Mouse (Mus musculus) stomach, embryonic 15.5 days (tissue): Measurements from ENCODE around the gene Iars2. TPM values are rescaled to one million over a fixed set of nuclear protein-coding genes. Genes with fewer than 3 reads are reported as not detected.

Experiments used
- ATAC-seq: fragments of 200-750 bp; cut with Nextera tagmentation; 2 replicates; pipeline ENCODE4 v1.8.0; 2017; ENCODE audit warnings: low read depth, moderate number of reproducible peaks, moderate TSS enrichment; ENCODE audit not compliant: insufficient read depth, low FRiP score
- H3K27ac ChIP-seq: fragments of 300-500 bp; sonication (generic); 2 replicates; pipeline ENCODE4 v1.5.1; 2015; ENCODE audit warnings: mild to moderate bottlenecking, inconsistent platforms
- H3K27me3 ChIP-seq: fragments of 300-500 bp; sonication (generic); replicated peaks from 2 replicates; pipeline ENCODE4 v1.6.1; 2015; ENCODE audit warnings: inconsistent platforms
- H3K36me3 ChIP-seq: fragments of 300-500 bp; sonication (generic); 2 replicates; pipeline ENCODE4 v1.6.1; 2015; ENCODE audit warnings: inconsistent platforms
- H3K4me1 ChIP-seq: fragments of 300-500 bp; sonication (generic); 2 replicates; pipeline ENCODE4 v1.6.1; 2015; ENCODE audit warnings: inconsistent platforms
- H3K4me2 ChIP-seq: fragments of 300-500 bp; sonication (generic); 2 replicates; pipeline ENCODE4 v1.6.1; 2015; ENCODE audit warnings: mild to moderate bottlenecking, inconsistent platforms
- H3K4me3 ChIP-seq: fragments of 300-500 bp; sonication (generic); replicated peaks from 2 replicates; pipeline ENCODE4 v1.5.1; 2015; ENCODE audit warnings: inconsistent platforms
- H3K9ac ChIP-seq: fragments of 300-500 bp; sonication (generic); 2 replicates; pipeline ENCODE4 v1.6.1; 2015; ENCODE audit warnings: inconsistent platforms
- H3K9me3 ChIP-seq: fragments of 300-500 bp; sonication (generic); 2 replicates; pipeline ENCODE4 v1.6.1; 2016; ENCODE audit warnings: inconsistent platforms
- WGBS: fragments of 180-500 bp; shearing (Covaris S2); methylation state at CpG from one replicate; pipeline ENCODE4 v1.1.7; 2015; 5-methylcytosine and 5-hydroxymethylcytosine counted together
- polyA plus RNA-seq: library from polyadenylated mRNA; unstranded; fragments of >200 nt; fragmentation: Nextera tagmentation; extraction: Ambion mirVana; gene quantifications from 2 replicates; pipeline ENCODE4 v1.2.1, GENCODE M21; 2015

Gene Iars2
- polyA plus RNA-seq = 35.5 and 39.7 TPM in 2 replicates

DNA sequence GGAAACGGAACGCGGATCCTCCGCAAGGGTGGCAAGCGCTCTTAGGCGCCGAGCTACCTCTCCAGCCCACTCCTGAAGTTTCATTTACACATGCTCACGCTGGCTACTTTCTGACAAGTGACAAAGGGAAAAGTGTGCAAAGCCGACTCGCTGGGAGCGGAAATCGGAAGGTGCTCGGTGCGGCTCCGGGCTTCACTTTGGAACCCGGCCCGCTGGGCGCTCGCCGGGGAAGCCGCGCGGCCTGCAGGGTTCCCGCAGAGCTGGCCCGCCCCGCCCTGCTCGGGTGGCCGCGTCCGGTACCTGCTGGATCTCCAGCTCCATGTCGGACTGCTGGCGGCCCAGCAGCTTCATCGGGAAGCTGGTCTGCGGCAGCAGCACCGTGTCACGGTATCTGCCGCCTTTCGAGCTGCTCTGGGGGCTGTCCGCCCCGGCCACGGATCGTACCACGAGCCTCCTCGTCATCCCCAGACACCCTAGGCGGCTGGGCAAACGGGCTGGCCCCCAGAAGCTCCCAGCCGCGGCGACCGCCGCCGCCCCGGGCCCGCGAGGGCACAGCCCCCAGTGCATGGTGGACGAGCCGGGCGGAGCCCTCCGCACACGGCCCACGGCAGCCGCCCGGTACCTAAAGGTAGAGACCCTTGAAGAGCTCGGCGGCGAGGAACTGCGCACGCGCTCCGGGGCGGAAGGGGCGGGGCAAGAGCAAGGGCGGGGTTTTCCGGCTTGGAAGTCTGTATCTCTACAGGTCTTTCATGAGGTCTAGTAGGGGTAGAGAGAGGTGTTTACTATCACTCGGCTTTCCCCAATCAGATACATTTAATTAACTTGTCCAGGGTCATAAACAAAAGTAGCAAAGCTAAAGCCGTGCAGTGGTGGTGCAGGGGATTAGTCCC, at the start of gene Iars2:
TSS of gene Iars2 (minus strand) at position 676 of the 890 bp plus-strand sequence.
- H3K4me3 ChIP-seq = peak within 1 kb of the TSS; percentile 74
- under 1% methylated on average over 76 of the region's 76 CpGs for WGBS
- H3K4me1 ChIP-seq = 0 out of 2 replicates have a peak, but pooled peaks cover 8% of the 10 kb centered on the region
- H3K9me3 ChIP-seq = no peaks in the 10 kb centered on the region
- no peaks in the 10 kb centered on the region for H3K27me3 ChIP-seq
- peak within 1 kb of the TSS; percentile 92 for H3K27ac ChIP-seq
- H3K36me3 ChIP-seq = peaks cover 12% of the 10 kb centered on the region
- H3K4me2 ChIP-seq = peak within 1 kb of the TSS; percentile 69
- peak; percentile 87 for ATAC-seq
- H3K9ac ChIP-seq = peak within 1 kb of the TSS; percentile 92

DNA sequence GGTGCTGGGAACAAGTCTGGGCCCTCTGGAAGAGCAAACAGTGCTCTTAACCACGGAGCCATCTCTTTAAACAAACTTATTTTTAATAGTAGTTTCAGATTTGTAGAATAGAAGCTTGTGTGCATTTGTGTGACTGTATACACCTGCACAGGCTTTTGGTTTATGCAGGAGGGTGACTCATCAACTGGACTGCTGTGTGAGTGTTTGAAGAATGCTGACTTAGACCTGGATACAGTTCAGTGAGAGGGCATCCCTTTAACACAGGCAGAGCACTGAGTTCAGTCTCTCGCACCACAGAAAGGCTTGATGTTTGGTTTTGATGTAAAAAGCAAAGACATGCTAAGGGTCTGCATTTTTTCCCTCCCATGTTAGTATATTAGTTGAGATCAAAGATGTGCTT, 48.2 kb upstream of the Iars2 start:
- no peak overlapping the region for H3K9ac ChIP-seq
- H3K27ac ChIP-seq = no peak overlapping the region
- 86% methylated on average over 2 of the region's 2 CpGs for WGBS
- no peak for ATAC-seq
- no peak overlapping the region for H3K4me2 ChIP-seq
- H3K9me3 ChIP-seq = no peaks in the 10 kb centered on the region
- no peaks in the 10 kb centered on the region for H3K27me3 ChIP-seq
- H3K36me3 ChIP-seq = peaks cover 44% of the 10 kb centered on the region
- H3K4me3 ChIP-seq = no peak overlapping the region
- no peaks in the 10 kb centered on the region for H3K4me1 ChIP-seq

DNA sequence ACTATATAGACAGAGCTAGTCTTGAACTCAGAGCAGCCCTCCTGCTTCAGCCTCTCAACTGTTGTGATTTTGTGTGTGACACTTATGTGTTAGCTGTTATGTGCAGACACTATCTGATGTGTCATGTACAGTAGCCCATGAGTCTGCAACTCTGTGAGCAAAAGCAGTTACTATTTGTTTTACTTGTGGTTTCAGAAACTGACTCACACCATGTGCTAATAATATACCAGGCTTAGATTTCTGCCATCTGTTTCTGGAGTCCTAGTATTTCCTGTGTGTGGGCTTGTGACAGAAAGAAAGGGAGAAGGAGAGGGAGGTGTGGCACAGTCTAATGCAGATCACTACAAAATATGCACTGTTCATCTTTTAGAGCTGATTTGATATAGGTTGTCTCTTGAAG, 47.2 kb upstream of the Iars2 start:
- H3K27me3 ChIP-seq = no peaks in the 10 kb centered on the region
- no peak overlapping the region for H3K9ac ChIP-seq
- peaks cover 41% of the 10 kb centered on the region for H3K36me3 ChIP-seq
- no peak overlapping the region for H3K4me2 ChIP-seq
- H3K4me1 ChIP-seq = no peaks in the 10 kb centered on the region
- no peak for ATAC-seq
- no peaks in the 10 kb centered on the region for H3K9me3 ChIP-seq
- H3K4me3 ChIP-seq = no peak overlapping the region
- no peak overlapping the region for H3K27ac ChIP-seq

DNA sequence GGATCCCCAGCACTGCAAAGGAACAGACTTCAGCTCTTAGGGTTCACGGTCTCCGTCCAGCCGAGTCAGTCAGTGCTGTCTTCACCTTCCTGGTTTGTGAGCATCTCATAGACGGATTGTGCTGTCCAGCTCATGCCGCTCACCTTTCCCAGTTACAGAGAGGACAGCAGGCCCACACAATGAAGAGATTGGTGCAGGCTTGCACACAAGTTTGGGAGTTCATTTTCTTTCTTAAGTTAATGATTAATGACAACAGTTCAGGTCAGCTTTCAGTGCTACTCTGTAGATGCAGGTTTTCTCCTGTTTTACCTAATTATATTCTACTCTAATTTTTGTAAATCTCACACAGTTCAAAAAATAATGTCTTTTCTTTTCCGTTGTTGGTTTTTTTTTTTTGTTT, 40.8 kb upstream of the Iars2 start:
- H3K9ac ChIP-seq = no peak overlapping the region
- no peaks in the 10 kb centered on the region for H3K27me3 ChIP-seq
- H3K4me2 ChIP-seq = no peak overlapping the region
- no peak overlapping the region for H3K4me3 ChIP-seq
- peaks cover 29% of the 10 kb centered on the region for H3K36me3 ChIP-seq
- H3K27ac ChIP-seq = no peak overlapping the region
- WGBS = 85% methylated on average over 6 of the region's 6 CpGs
- no peaks in the 10 kb centered on the region for H3K9me3 ChIP-seq
- no peak; the same call in 1 of the 2 replicates for ATAC-seq
- no peaks in the 10 kb centered on the region for H3K4me1 ChIP-seq

DNA sequence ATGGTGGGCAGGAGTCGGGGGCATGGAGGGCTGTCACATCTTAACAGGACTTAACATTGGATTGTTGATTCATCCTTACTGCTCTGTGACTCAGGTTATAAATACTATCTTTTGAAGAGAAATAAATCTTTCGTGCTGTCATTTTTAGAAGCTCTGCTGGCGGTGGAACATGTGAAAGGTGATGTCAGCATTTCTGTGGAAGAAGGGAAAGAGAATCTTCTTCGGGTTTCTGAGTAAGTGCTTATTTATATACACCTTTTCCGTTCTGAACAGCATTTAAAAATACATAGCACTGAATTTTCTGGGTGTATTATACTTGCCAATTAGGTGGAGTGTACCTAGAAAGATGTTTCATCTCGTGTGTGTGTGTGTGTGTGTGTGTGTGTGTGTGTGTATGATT, 38.2 kb upstream of the Iars2 start:
- no peak overlapping the region for H3K4me2 ChIP-seq
- ATAC-seq = no peak
- WGBS = 79% methylated on average over 6 of the region's 6 CpGs

DNA sequence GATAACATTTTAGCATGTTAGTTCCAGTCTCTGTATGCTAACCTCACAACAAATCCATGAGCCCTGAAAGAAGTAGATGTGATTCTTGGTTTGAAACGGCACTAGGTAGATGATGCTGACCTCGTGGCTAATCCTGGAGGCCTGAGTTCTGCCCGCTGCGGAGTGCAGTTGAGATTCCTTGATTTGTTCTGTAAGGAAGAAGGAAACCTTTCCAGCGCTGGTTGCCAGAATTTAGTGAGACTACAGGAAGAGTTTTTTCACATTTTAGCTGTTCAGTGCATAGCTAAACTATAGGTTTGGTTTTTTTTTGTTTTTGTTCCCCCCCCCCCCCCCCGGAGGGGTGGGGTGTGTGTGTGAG, 35.0 kb upstream of the Iars2 start:
- H3K4me2 ChIP-seq = peak overlapping the region; percentile 75
- ATAC-seq = no peak
- H3K4me1 ChIP-seq = peaks cover 6% of the 10 kb centered on the region
- H3K9ac ChIP-seq = peak overlapping the region; percentile 96; the same call in 1 of the 2 replicates
- H3K27ac ChIP-seq = no peak overlapping the region
- WGBS = 39% methylated on average over 6 of the region's 6 CpGs
- H3K36me3 ChIP-seq = 0 out of 2 replicates have a peak, but pooled peaks cover 5% of the 10 kb centered on the region
- H3K4me3 ChIP-seq = peak overlapping the region; percentile 98
- H3K9me3 ChIP-seq = no peaks in the 10 kb centered on the region
- no peaks in the 10 kb centered on the region for H3K27me3 ChIP-seq

More for the DNA sequence above, 38.2 kb upstream of the Iars2 start:
- no peaks in the 10 kb centered on the region for H3K27me3 ChIP-seq
- peaks cover 6% of the 10 kb centered on the region for H3K4me1 ChIP-seq
- no peak overlapping the region for H3K9ac ChIP-seq
- H3K36me3 ChIP-seq = peaks cover 19% of the 10 kb centered on the region
- no peaks in the 10 kb centered on the region for H3K9me3 ChIP-seq
- no peak overlapping the region for H3K27ac ChIP-seq
- no peak overlapping the region for H3K4me3 ChIP-seq

DNA sequence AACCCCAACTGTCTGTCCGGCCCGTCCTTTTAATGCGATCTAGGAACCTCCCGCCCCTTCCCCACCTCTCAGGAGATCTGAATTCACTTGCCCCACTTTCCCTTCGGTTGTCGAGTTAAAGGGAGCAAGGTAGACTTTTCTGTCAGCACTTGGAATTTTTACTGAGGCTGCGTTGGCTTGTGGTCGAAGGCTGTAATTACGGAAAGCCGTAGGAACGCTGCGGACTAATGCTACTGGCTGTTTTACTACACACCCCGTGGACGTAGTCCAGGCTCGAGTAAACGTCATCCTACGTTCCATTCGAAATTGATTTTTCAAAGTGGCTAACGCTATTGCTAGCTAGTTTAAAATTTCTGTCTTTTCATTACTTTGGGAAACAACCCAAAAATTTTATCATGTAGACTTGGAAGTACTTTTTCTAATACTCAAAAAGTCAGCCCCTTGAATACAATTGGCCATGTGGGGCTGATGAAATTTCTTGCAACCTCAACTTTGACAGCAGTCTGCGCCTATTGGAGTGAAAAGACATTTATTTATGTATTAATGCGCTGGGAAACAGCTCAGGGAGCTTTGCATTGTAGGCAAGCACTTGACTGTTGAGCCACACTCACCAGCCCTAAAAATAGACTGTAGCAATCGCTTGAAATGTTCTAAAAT, 34.5 kb upstream of the Iars2 start:
- Histone ChIP-seq H3K36me3 (0 out of 2 replicates have a peak, but pooled peaks cover 5% of the 10 kb centered on the region), H3K4me1 (peaks cover 6% of the 10 kb centered on the region), H3K4me2 (peak overlapping the region; percentile 75), H3K27ac (peak overlapping the region; percentile 96), H3K9ac (peak overlapping the region; percentile 96), H3K4me3 (peak overlapping the region; percentile 98), H3K9me3 (no peaks in the 10 kb centered on the region), H3K27me3 (no peaks in the 10 kb centered on the region)
- WGBS = 3% methylated on average over 22 of the region's 22 CpGs
- ATAC-seq = peak; percentile 54; the same call in 1 of the 2 replicates

DNA sequence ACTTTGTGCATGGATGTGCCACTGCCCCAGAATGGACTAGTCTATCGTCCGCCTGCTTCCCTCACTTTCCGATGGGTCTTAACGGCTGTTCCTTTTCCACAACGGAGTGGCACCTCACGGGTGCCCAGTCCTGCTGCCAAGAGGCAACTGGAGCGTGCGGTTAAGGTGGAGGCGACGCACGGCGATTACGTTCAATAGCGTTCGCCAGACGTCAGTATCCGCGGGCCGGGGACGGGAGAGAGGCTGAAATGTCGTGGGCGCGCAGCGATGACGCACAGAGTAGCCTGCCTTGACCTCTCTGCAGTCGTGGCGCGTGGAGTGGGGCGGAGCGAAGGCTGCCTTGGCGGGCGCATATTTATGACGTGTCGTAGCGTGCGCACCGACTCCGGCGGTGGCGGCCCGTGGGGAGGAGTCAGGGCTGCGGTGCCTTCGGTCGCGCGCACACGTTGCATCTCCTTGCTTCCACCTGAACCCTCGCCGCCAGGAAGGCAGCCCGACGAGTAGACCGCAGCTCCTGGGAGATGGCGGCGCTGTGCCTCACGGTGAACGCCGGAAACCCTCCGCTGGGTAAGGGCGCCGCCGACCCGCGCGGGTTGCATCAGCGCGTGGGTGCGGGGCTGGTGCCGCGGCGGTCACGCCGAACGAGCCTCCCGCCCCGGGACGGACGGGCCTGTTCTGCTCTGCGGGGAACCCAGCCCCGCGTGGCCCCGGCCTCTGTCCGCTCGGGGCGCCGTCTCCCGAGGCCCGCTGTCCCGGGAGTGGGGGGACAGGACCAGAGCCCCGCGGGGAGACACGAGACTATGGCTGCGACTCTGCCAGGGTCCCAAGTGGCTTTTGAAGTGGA, 33.7 kb upstream of the Iars2 start, which contains the start of gene Eprs:
TSS of gene Eprs (plus strand) at position 368 of the 844 bp plus-strand sequence.
- peak within 1 kb of the TSS; percentile 96 for H3K27ac ChIP-seq
- H3K4me3 ChIP-seq = peak within 1 kb of the TSS; percentile 98
- under 1% methylated on average over 90 of the region's 92 CpGs for WGBS
- ATAC-seq = peak; percentile 97
- H3K4me1 ChIP-seq = peaks cover 6% of the 10 kb centered on the region
- no peaks in the 10 kb centered on the region for H3K9me3 ChIP-seq
- H3K27me3 ChIP-seq = no peaks in the 10 kb centered on the region
- H3K9ac ChIP-seq = peak within 1 kb of the TSS; percentile 96
- peak within 1 kb of the TSS; percentile 75 for H3K4me2 ChIP-seq
- 0 out of 2 replicates have a peak, but pooled peaks cover 5% of the 10 kb centered on the region for H3K36me3 ChIP-seq

DNA sequence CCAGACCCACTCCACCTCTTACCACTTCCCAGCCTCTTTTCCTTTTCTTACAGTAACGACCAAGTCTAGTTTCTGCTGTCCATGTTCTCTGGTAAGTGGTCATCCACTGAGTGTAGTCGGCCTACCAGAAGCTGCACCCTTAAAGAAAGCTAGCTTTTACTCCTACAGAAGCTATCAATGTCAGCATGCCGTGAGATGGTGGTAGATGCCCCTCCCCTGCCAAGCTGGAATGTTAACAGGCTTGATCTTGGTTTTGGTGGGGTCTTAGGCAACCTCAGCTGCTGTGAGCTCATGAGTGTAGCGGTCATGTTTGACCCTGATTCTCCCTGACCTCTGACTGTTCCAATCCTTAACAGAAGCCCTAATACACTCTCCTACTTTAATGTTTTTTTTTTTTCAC, 29.0 kb upstream of the Iars2 start:
- Histone ChIP-seq H3K9ac (no peak overlapping the region), H3K9me3 (no peaks in the 10 kb centered on the region), H3K27ac (no peak overlapping the region), H3K4me2 (no peak overlapping the region), H3K4me1 (no peaks in the 10 kb centered on the region), H3K4me3 (no peak overlapping the region), H3K27me3 (no peaks in the 10 kb centered on the region), H3K36me3 (peaks cover 17% of the 10 kb centered on the region; the same call in 1 of the 2 replicates)
- no peak for ATAC-seq
- 78% methylated on average over 4 of the region's 4 CpGs for WGBS

DNA sequence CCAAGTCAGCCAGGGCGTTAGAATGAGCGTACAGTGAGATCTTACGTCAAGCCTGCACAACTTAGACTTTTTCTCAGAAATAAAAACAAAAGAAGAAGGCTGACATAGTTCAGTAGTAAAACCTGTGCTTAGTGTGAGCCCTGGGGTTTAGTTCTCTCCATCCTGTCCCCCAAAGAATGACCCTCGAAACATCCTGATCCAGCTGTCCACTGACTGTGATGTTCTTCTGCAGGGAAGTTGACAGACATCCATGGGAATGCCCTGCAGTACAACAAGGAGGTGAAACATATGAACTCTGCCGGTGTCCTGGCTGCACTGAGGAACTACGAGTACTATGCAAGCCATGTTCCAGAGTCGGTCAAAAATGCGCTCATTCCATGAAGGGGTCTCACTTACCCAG, 27.1 kb upstream of the Iars2 start:
- H3K27ac ChIP-seq = no peak overlapping the region
- no peak for ATAC-seq
- no peaks in the 10 kb centered on the region for H3K4me1 ChIP-seq
- no peak overlapping the region for H3K4me3 ChIP-seq
- H3K4me2 ChIP-seq = no peak overlapping the region
- H3K9me3 ChIP-seq = no peaks in the 10 kb centered on the region
- no peak overlapping the region for H3K9ac ChIP-seq
- peaks cover 30% of the 10 kb centered on the region for H3K36me3 ChIP-seq
- H3K27me3 ChIP-seq = no peaks in the 10 kb centered on the region
- 95% methylated on average over 8 of the region's 8 CpGs for whole genome bisulfite sequencing

DNA sequence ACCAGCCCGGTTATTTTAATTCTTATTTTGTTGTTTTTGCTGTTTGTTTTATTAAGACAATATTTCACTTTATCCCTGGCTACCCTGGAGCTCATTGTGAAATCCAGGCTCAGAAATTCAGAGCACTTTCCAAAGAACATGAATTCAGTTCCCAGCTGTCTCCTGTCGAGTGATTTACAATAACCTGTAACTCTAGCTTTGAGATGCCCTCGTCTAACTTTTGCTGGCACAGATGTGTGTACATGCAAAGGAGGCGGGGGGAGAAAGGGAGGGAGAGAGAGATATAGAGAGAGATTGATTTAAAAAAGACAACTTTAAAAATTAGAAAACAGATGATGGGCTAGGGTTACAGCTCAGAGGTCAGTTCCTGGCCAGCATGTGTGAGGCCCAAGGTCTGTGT, 25.5 kb upstream of the Iars2 start:
- Histone ChIP-seq H3K4me2 (no peak overlapping the region), H3K27me3 (no peaks in the 10 kb centered on the region), H3K36me3 (peaks cover 40% of the 10 kb centered on the region), H3K27ac (no peak overlapping the region), H3K9me3 (no peaks in the 10 kb centered on the region), H3K9ac (no peak overlapping the region), H3K4me1 (no peaks in the 10 kb centered on the region), H3K4me3 (no peak overlapping the region)
- ATAC-seq = no peak
- 79% methylated on average over 4 of the region's 4 CpGs for WGBS
